Mouse (Mus musculus) heart, embryonic 14.5 days (tissue): ENCODE results near the gene Pcbp1. TPM values are rescaled to one million over a fixed set of nuclear protein-coding genes. Genes with fewer than 3 reads are reported as not detected.

Source experiments
- ATAC-seq: fragments of 200-750 bp; cut with Nextera tagmentation; 2 replicates; pipeline ENCODE4 v1.8.0; 2017; ENCODE audit warnings: low read depth, moderate TSS enrichment; ENCODE audit not compliant: insufficient number of reproducible peaks, insufficient read depth, low FRiP score
- H3K27ac ChIP-seq, 2 experiments: fragments of 200-500 bp in 1 of 2; fragments of 300-500 bp in 1 of 2; sonication (generic) in 1 of 2; replicated peaks in 1 of 2; 2 replicates each; pipeline ENCODE4 v1.5.1; 2012 to 2014; ENCODE audit warnings: low read depth in 2 of 2, low read length in 2 of 2, control low read depth in 1 of 2, mild to moderate bottlenecking in 1 of 2, mixed read lengths in 1 of 2; ENCODE audit not compliant: control insufficient read depth in 1 of 2, insufficient read depth in 1 of 2
- H3K27me3 ChIP-seq: fragments of 300-500 bp; sonication (generic); 2 replicates; pipeline ENCODE4 v1.6.1; 2014; ENCODE audit warnings: mild to moderate bottlenecking, low read length, control low read depth; ENCODE audit not compliant: control insufficient read depth, insufficient read depth
- H3K36me3 ChIP-seq: fragments of 300-500 bp; sonication (generic); 2 replicates; pipeline ENCODE4 v1.6.1; 2014; ENCODE audit warnings: mild to moderate bottlenecking, control low read depth, low read length, mixed read lengths; ENCODE audit not compliant: control insufficient read depth, insufficient read depth
- H3K4me1 ChIP-seq, 2 experiments: fragments of 200-500 bp in 1 of 2; fragments of 300-500 bp in 1 of 2; sonication (generic) in 1 of 2; 2 replicates each; pipeline ENCODE4 v1.6.1; 2012 to 2014; ENCODE audit warnings: low read length in 2 of 2, control low read depth in 1 of 2, mixed read lengths in 1 of 2; ENCODE audit not compliant: control insufficient read depth in 2 of 2, insufficient read depth in 2 of 2
- H3K4me2 ChIP-seq: fragments of 300-500 bp; sonication (generic); 2 replicates; pipeline ENCODE4 v1.6.1; 2014; ENCODE audit warnings: mild to moderate bottlenecking, low read length
- H3K4me3 ChIP-seq, 2 experiments: fragments of 200-500 bp in 1 of 2; fragments of 300-500 bp in 1 of 2; sonication (generic) in 1 of 2; 2 replicates each; pipeline ENCODE4 v1.5.1; 2012 to 2014; ENCODE audit warnings: low read length in 2 of 2, mild to moderate bottlenecking in 2 of 2, control low read depth in 1 of 2, low read depth in 1 of 2, moderate library complexity in 1 of 2; ENCODE audit not compliant: control insufficient read depth in 1 of 2, insufficient read depth in 1 of 2
- H3K9ac ChIP-seq: fragments of 300-500 bp; sonication (generic); 2 replicates; pipeline ENCODE4 v1.6.1; 2014; ENCODE audit warnings: mild to moderate bottlenecking, low read length
- H3K9me3 ChIP-seq: fragments of 300-500 bp; sonication (generic); 2 replicates; pipeline ENCODE4 v1.6.1; 2016; ENCODE audit warnings: low read length, control low read depth; ENCODE audit not compliant: control insufficient read depth
- WGBS: fragments of 180-500 bp; shearing (Covaris S2); extraction: QIAGEN DNeasy Blood & Tissue Kit; methylation state at CpG from one replicate; pipeline ENCODE4 v1.1.7; 2014; 5-methylcytosine and 5-hydroxymethylcytosine counted together
- microRNA-seq: library from miRNA; unstranded; fragments of <30 nt; microRNA quantifications from one replicate; pipeline ENCODE4, GENCODE M21; 2016
- polyA plus RNA-seq: library from polyadenylated mRNA; unstranded; fragments of >200 nt; fragmentation: Nextera tagmentation; extraction: Ambion mirVana; gene quantifications from 2 replicates; pipeline ENCODE4 v1.2.1, GENCODE M21; 2014

Pcbp1 gene
- polyA plus RNA-seq, 1 experiment from 2014 or later = 312 TPM

DNA sequence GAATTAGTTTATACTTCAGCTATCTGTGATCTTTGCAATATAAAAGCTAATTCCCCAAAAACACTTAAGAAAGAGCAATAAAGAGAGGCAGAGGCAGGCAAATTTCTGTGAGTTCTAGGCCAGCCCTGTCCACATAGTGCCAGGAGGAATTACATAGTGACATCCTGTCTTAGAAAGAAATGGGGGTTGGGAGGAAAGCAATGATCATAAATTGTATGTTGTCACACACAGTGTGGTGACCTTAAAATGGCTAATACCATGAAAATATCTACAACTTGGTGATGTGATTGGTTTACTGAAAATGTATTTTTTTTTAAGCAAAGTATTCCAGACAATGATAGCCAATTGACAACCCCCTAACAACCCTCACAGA is 46.3 kb downstream of the Pcbp1 start:
- Histone ChIP-seq H3K27ac (peak overlapping the region; percentile 69 to 78), H3K4me1 (peaks cover 27 to 53% of the 10 kb centered on the region in 2 experiments), H3K36me3 (no peaks in the 10 kb centered on the region), H3K9me3 (no peaks in the 10 kb centered on the region), H3K4me2 (peak overlapping the region; percentile 45), H3K9ac (no peak overlapping the region), H3K4me3 (no peak overlapping the region), H3K27me3 (no peaks in the 10 kb centered on the region)
- ATAC-seq = no peak

DNA sequence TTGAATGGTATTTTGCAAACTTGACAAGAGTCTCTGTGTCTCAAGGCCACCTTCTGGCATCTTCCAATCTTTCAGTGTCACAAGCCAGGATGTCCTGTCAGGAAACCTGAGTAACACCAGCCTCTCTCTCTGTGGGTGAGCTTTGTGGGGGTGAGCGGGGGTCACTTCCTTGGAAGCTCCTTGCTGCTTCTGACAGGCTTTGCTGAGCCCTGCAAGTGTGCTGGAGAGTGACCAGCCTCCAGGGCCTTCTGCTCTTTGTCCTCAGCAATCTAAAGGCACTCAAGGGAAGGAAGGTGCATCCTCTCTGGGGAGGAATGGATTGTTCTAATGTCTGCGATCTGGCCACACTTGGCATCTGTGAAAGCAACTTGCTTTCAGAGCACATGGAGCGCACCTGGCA is 46.8 kb downstream of the Pcbp1 start:
- no peaks in the 10 kb centered on the region for H3K36me3 ChIP-seq
- H3K9me3 ChIP-seq = no peaks in the 10 kb centered on the region
- 0 out of 2 replicates have a peak overlapping the region, but pooled peaks have one; percentile 18 for H3K9ac ChIP-seq
- peak; percentile 47 for ATAC-seq
- peak overlapping the region; percentile 63 to 69 for H3K27ac ChIP-seq
- peaks cover 27 to 54% of the 10 kb centered on the region in 2 experiments for H3K4me1 ChIP-seq
- no peak overlapping the region for H3K4me3 ChIP-seq
- no peaks in the 10 kb centered on the region for H3K27me3 ChIP-seq
- H3K4me2 ChIP-seq = no peak overlapping the region
- 60% methylated on average over 3 of the region's 3 CpGs for WGBS

GRCm38 (mm10) chr6:86476931-86477330 is 49.2 kb downstream of the Pcbp1 start:
- no peak for ATAC-seq
- Histone ChIP-seq H3K4me2 (no peak overlapping the region), H3K4me1 (peaks cover 34 to 61% of the 10 kb centered on the region in 2 experiments), H3K4me3 (no peak overlapping the region), H3K27ac (no peak overlapping the region; a peak in 1 of 4 replicates), H3K9ac (no peak overlapping the region), H3K9me3 (no peaks in the 10 kb centered on the region), H3K27me3 (no peaks in the 10 kb centered on the region), H3K36me3 (no peaks in the 10 kb centered on the region)
- 61% methylated on average over 5 of the region's 5 CpGs for WGBS

GRCm38 (mm10) chr6:86475462-86476167 is 50.5 kb downstream of the Pcbp1 start:
- H3K4me1 ChIP-seq = peaks cover 33 to 56% of the 10 kb centered on the region in 2 experiments
- 38% methylated on average over 9 of the region's 9 CpGs for WGBS
- no peak overlapping the region for H3K4me2 ChIP-seq
- no peaks in the 10 kb centered on the region for H3K36me3 ChIP-seq
- no peak overlapping the region; the same call in 1 of the 2 replicates for H3K9ac ChIP-seq
- H3K9me3 ChIP-seq = no peaks in the 10 kb centered on the region
- H3K27me3 ChIP-seq = no peaks in the 10 kb centered on the region
- H3K4me3 ChIP-seq = no peak overlapping the region
- peak overlapping the region; percentile 63 to 79 for H3K27ac ChIP-seq
- ATAC-seq = no peak

GRCm38 (mm10) chr6:86474646-86475181 is 51.4 kb downstream of the Pcbp1 start:
- ATAC-seq = no peak
- H3K4me1 ChIP-seq = peaks cover 28 to 47% of the 10 kb centered on the region in 2 experiments

More at GRCm38 (mm10) chr6:86474646-86475181, 51.4 kb downstream of the Pcbp1 start:
- peaks cover 4% of the 10 kb centered on the region for H3K36me3 ChIP-seq
- peak overlapping the region in 1 of 2 experiments; percentile 79; a peak in 2 of 4 replicates for H3K27ac ChIP-seq
- no peaks in the 10 kb centered on the region for H3K27me3 ChIP-seq
- no peak overlapping the region for H3K4me2 ChIP-seq
- H3K9me3 ChIP-seq = no peaks in the 10 kb centered on the region
- no peak overlapping the region for H3K4me3 ChIP-seq
- no peak overlapping the region for H3K9ac ChIP-seq

Small RNA genes lying within 50 kb of the gene (microRNA-seq; reads per million reads assigned to microRNA genes)
- not detected for gene Gm22184

Other genes starting within 250 kb of the Pcbp1 start
- gene Fam136a, start 160.7 kb downstream of the Pcbp1 start, polyA plus RNA-seq = 91.6 and 91.9 TPM in 2 replicates
- gene Snrpg, start 155.0 kb downstream of the Pcbp1 start, polyA plus RNA-seq = 330 and 384 TPM in 2 replicates
- gene Pcyox1, start 129.2 kb downstream of the Pcbp1 start, polyA plus RNA-seq = 59.2 and 66.6 TPM in 2 replicates
- 133 and 140 TPM in 2 replicates for gene Tia1, start 122.1 kb downstream of the Pcbp1 start, polyA plus RNA-seq
- gene Gm44790, start 99.7 kb downstream of the Pcbp1 start, polyA plus RNA-seq = not detected in 2 replicates
- gene C87436, start 87.9 kb downstream of the Pcbp1 start, polyA plus RNA-seq = 17.1 and 20.0 TPM in 2 replicates
- 0.18 TPM in 1 of 2 replicates, not detected in the other for gene Asprv1, start 101.8 kb upstream of the Pcbp1 start, polyA plus RNA-seq
- gene Mxd1, start 142.8 kb upstream of the Pcbp1 start, polyA plus RNA-seq = 7.6 and 9.2 TPM in 2 replicates
- gene Snrnp27, start 158.2 kb upstream of the Pcbp1 start, polyA plus RNA-seq = 81.3 and 81.9 TPM in 2 replicates
- gene Gmcl1, start 207.1 kb upstream of the Pcbp1 start, polyA plus RNA-seq = 18.9 and 19.8 TPM in 2 replicates